Mouse (Mus musculus): Measurements from ENCODE around the gene Atl3.

The Atl3 gene

GRCm38 (mm10) chr19:7498816-7499215 lies 5.0 kb downstream of the Atl3 start:
- no peak for DNase-seq (ENCODE audit: low spot score in 2 of 2)

- no peak for DNase-seq (ENCODE audit: low spot score in 2 of 2)
Observed at GRCm38 (mm10) chr19:7500701-7501100, 6.9 kb downstream of the Atl3 start.

DNA sequence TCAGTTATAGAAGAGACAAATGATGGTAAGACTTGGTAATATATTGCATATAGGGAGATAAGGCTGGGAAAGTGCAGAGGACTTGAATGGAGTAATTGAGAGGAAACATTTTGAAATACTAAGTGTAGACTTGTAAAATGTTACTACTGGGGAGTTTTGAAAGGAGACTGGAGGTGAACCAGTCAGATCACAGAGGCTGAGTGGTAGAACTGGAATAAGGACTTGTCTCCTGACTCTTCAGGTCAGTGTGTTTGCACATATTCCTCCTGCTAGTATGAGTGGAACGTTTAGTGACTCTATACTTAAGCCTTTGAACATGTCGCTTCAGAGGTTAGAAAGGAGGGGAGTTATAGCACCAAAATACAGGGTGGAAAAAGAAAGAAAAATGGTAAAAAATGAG lies 8.6 kb downstream of the Atl3 start:
- DNase-seq (ENCODE audit: low spot score in 2 of 2), result no peak

- no peak for DNase-seq (ENCODE audit: low spot score in 2 of 2)
Observed at GRCm38 (mm10) chr19:7506321-7506720, 12.5 kb downstream of the Atl3 start.

GRCm38 (mm10) chr19:7508026-7508425 lies 14.2 kb downstream of the Atl3 start:
- no peak for DNase-seq (ENCODE audit: low spot score in 2 of 2)

GRCm38 (mm10) chr19:7516437-7516836 lies 22.6 kb downstream of the Atl3 start:
- no peak for DNase-seq (ENCODE audit: low spot score in 2 of 2)

GRCm38 (mm10) chr19:7521619-7522018 lies 27.8 kb downstream of the Atl3 start:
- no peak for DNase-seq (ENCODE audit: low spot score in 2 of 2)

GRCm38 (mm10) chr19:7522856-7523255 lies 29.0 kb downstream of the Atl3 start:
- no peak for DNase-seq (ENCODE audit: low spot score in 2 of 2)

DNA sequence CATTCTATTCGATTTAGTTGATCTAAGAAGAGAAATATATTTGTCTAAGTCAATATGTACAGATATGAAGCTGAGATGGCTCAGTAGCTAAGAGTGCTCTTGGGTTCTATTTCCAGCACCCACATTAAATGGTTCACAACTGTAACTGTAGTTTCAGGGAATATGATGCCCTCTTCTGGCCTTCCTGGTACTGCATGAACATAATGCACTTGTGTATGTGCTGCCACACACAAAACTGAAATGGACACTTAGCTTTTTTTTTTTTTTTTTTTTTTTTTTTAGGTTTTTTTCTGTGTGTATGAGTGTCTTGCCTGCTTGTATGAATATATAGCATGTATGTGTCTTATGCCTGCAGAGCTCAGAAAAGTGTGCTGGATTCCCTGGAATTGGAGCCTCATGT lies 29.5 kb downstream of the Atl3 start:
- no peak for DNase-seq (ENCODE audit: low spot score in 2 of 2)

GRCm38 (mm10) chr19:7523781-7524180 lies 29.9 kb downstream of the Atl3 start:
- no peak for DNase-seq (ENCODE audit: low spot score in 2 of 2)

GRCm38 (mm10) chr19:7524879-7525278 lies 31.0 kb downstream of the Atl3 start:
- no peak for DNase-seq (ENCODE audit: low spot score in 2 of 2)

- DNase-seq (ENCODE audit: low spot score in 2 of 2), result peak; percentile 48 to 71
Observed at GRCm38 (mm10) chr19:7528639-7529428, 35.0 kb downstream of the Atl3 start.

- DNase-seq (ENCODE audit: low spot score in 2 of 2), result no peak
Observed at GRCm38 (mm10) chr19:7531906-7532305, 38.1 kb downstream of the Atl3 start.

DNA sequence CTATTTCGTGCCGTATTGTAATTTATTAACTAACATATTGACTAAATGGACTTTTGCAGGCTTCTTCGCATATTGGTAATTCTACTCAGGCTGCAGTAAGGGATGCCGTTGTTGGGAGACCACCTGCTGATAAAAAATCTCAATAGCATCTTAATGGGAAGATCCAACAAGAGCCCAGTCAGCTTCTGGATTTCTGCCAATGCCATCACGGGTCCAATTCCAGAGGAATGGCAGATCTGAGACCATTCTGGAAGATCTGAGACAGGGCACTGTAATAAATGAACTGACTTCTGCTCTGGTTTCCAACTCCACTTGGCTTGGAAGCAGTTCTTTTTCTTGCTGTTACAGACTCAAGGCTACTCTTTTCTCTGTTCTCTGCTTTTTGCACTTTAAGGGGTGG lies 40.1 kb downstream of the Atl3 start:
- peak; percentile 34 to 37 for DNase-seq (ENCODE audit: low spot score in 2 of 2)

DNA sequence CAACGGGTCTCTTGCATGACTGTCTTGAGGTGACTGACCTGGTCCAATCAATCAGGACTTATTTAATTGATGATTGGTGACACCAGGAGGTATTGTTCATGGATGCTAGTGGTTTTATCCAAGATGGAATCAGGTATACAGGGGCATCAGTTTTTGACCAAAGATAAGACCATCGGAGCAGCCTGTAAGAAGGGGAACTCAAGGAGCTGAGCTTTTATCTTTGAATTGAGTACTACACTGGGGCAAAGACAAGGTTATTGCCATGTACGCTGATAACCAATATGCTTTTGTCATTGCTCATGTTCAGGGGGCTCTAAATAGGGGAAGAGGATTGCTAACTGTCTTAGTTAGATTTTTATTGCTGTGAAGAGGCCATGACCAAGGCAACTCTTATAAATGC lies 55.1 kb downstream of the Atl3 start:
- DNase-seq (ENCODE audit: low spot score in 2 of 2), result no peak

GRCm38 (mm10) chr19:7551550-7552300 lies 57.9 kb downstream of the Atl3 start:
- no peak for DNase-seq (ENCODE audit: low spot score in 2 of 2)

GRCm38 (mm10) chr19:7552301-7552673 lies 58.4 kb downstream of the Atl3 start:
- no peak for DNase-seq (ENCODE audit: low spot score in 2 of 2)

DNA sequence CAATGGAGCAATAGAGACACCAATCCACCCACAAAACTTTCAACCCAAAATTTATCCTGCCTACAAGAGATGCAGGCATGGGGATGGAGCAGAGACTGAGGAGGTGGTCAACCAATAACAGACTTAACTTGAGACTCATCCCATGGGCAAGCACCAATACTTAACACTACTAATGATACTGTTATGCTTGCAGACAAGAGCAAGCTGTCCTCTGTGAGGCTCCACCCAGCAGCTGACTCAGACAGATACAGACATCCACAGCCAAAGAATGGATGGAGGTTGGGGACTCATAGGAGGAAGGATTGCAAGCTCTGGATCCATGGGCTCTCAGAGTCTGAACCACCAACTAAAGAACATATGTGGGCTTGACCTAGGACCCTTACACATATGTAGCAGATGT lies 59.6 kb downstream of the Atl3 start:
- no peak for DNase-seq (ENCODE audit: low spot score in 2 of 2)

GRCm38 (mm10) chr19:7554881-7555280 lies 61.0 kb downstream of the Atl3 start:
- no peak for DNase-seq (ENCODE audit: low spot score in 2 of 2)

DNA sequence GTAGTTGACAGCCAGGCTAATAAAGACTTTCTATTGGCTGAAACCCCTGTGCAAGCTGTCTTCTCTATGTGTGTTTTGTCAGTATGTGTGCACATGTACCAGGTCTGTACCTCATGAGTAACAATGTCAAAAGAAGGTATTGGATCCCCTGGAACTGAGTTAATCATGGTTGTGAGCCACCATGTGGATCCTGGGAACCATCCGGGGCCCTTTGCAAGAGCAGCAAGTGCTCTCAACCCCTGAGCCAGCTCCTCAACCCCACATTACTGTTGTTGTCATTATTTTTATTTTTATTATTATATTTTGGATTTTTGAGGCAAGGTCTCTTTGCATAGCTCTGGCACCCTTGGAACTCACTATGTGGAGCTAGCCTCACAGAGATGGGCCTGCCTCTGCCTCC lies 62.8 kb downstream of the Atl3 start:
- DNase-seq (ENCODE audit: low spot score in 2 of 2), result no peak

GRCm38 (mm10) chr19:7557328-7557822 lies 63.5 kb downstream of the Atl3 start, which contains the start of gene Pla2g16:
Gene Pla2g16, plus strand, starts transcription at chr19:7557459.
- DNase-seq (ENCODE audit: low spot score in 2 of 2), result peak; percentile 49

DNA sequence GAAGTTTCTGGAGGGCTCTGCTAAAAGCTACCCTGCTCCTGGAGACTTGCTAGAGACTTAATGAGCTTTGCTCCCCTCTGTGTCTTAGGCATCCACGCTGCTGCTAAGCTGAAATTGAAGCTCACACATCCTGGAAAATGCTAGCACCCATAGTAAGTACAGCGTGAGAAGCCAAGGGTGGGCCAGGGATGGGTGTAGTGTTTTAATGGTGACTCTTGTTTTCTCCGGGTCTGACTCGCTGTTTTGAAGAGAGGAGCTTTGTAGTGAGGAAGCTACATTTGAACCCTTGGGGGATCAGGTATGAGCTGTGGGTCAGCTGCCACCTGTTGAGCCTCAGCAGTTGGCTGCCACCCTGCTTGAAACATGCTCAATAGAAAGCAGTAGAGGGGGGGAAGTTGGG lies 64.0 kb downstream of the Atl3 start:
- DNase-seq (ENCODE audit: low spot score in 2 of 2), result no peak

GRCm38 (mm10) chr19:7558675-7559074 lies 64.8 kb downstream of the Atl3 start:
- DNase-seq (ENCODE audit: low spot score in 2 of 2), result no peak
